Mouse (Mus musculus): Measurements from ENCODE around the gene Metap2. TPM values are rescaled to one million over a fixed set of nuclear protein-coding genes. Genes with fewer than 3 reads are reported as not detected.
A peak's percentile ranks its signal among the peaks of the same experiment; 100 is the strongest.

Metap2 gene
- total RNA-seq, 2 experiments from 2014 or later = 111 to 126 TPM

DNA sequence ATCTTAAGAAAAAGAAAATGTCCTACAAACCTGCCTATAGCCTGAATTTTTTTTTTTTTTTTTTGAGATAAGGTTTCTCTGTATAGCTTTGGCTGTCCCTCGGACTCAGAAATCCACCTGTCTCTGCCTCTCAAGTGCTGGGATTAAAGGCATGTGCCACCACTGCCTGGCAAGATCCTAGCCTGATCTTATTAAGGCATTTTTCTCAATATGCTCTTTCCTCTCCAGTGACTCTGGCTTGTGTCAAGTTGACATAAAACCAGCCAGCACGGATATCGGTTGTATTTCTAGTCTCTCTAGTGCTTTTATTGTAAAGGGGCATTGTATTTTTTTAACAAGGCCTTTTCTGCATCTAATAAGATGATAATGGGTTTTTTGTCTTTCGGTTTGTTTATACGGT lies 27.8 kb upstream of the Metap2 start:
- no peak overlapping the region for H3K27ac ChIP-seq
- intact Hi-C loops (cut with DNase I) = no loop called here
- no peak overlapping the region for H3K4me3 ChIP-seq
- no peak for TF ChIP-seq CTCF (IDR thresholded peaks at IDR 0.05)
- DNase-seq (ENCODE audit: extremely low spot score in 1 of 2, low spot score in 2 of 2) = no peak

DNA sequence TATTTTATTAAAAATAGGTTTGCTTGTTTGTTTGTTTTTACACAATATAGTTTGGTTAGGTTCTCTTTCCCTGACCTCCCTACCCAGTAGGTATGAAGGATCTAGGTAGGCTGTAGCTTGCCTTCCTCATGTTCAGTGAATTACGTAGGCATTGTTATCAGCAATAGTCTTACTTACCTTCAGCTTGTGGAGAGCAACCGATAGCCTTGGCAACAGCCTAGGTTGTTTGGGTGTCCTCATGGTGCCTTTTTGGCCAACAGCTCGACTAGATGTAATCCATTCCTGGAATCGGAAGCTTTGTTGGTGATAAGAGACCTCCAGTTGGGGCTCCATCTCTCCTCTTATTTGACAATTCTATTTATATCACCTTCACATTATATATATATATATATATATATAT lies 24.3 kb upstream of the Metap2 start:
- intact Hi-C loops (cut with DNase I) = no loop called here
- DNase-seq (ENCODE audit: extremely low spot score in 1 of 2, low spot score in 2 of 2) = no peak
- H3K27ac ChIP-seq = no peak overlapping the region
- no peak overlapping the region for H3K4me3 ChIP-seq
- no peak for TF ChIP-seq CTCF (IDR thresholded peaks at IDR 0.05)

DNA sequence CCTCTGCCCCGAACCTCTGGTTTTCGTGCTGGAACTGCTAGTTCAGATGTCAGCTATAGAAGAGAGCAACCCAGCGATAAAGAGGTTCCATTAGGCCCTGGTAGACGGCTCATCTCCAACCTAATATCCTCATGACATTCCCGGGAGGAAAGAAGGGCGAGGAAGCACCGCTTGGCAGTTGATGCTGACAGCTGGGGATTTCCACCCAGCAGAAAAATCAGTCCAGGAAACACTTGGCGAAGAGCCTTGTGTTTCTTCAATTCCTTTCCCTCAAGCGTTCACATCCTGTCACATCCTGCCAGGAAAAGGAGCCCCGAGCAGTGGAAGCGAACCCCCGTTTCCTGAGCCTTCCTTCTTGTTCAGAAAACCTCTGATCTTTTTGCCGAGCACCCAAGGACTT lies 22.3 kb upstream of the Metap2 start:
- Histone ChIP-seq H3K27ac (no peak overlapping the region), H3K4me3 (no peak overlapping the region)
- TF ChIP-seq CTCF (IDR thresholded peaks at IDR 0.05) = no peak
- no peak for DNase-seq (ENCODE audit: extremely low spot score in 1 of 2, low spot score in 2 of 2)
- intact Hi-C loops (cut with DNase I) = no loop called here

DNA sequence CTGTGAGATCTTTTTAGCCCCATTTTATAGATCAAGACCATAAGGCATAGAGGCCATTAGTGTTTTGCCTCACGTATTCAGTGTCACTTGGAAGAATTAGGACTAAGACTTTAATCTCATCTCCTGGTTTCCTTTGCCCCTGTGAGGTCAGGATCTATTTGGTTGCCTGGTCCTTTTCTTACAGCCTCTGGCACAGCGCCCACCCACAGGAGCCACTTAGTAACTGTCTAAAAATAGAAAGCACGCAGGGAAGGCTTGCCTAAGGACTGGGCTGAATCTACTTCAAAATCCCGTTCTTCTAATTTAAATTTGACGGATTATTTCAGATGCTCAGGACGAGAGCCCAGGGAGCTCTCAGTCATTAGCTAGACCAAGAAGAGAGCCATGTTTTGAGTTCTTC lies 21.8 kb upstream of the Metap2 start:
- TF ChIP-seq CTCF (IDR thresholded peaks at IDR 0.05) = no peak
- intact Hi-C loops (cut with DNase I) = no loop called here
- DNase-seq (ENCODE audit: extremely low spot score in 1 of 2, low spot score in 2 of 2) = no peak
- no peak overlapping the region for H3K27ac ChIP-seq
- no peak overlapping the region for H3K4me3 ChIP-seq

DNA sequence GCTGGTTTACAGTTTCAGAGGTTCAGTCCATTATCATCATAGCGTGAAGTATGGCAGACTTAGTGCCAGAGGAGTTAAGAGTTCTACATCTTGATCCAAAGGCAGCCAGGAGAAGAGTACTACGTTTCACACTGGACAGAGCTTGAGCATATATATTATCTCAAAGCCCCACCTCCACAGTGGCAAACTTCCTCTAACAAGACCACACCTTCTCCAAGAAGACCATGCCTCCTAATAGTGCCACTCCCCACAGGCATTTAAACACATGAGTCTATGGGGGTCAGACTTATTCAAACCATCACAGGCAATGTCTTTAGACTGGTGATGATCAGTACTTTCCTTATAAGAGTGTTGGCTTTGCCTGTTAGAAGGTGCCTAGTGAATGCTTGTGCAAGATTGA lies 21.2 kb upstream of the Metap2 start:
- no peak overlapping the region for H3K4me3 ChIP-seq
- no peak for DNase-seq (ENCODE audit: extremely low spot score in 1 of 2, low spot score in 2 of 2)
- intact Hi-C loops (cut with DNase I) = no loop called here
- H3K27ac ChIP-seq = no peak overlapping the region
- TF ChIP-seq CTCF (IDR thresholded peaks at IDR 0.05) = no peak

DNA sequence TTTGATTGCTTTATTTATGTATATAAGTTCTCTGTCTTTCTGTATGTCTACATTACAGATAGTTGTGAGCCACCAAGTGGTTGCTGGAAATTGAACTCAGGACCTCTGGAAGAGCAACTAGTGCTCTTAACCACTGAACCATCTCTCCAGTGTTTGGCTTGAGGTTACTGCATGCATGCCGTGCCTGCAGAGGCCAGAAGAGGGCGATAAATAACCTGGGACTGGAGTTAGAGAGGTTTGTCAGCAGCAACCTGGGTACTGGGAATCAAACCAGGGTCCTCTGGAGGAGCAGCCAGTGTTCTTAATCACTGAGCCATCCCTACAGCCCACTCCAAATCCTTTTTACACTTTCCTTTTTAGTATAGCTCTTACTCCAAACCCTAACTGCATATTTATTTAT lies 19.9 kb upstream of the Metap2 start:
- DNase-seq (ENCODE audit: extremely low spot score in 1 of 2, low spot score in 2 of 2) = no peak
- TF ChIP-seq CTCF (IDR thresholded peaks at IDR 0.05) = peak; percentile 6
- Histone ChIP-seq H3K27ac (no peak overlapping the region), H3K4me3 (no peak overlapping the region)
- intact Hi-C loops (cut with DNase I) = no loop called here

DNA sequence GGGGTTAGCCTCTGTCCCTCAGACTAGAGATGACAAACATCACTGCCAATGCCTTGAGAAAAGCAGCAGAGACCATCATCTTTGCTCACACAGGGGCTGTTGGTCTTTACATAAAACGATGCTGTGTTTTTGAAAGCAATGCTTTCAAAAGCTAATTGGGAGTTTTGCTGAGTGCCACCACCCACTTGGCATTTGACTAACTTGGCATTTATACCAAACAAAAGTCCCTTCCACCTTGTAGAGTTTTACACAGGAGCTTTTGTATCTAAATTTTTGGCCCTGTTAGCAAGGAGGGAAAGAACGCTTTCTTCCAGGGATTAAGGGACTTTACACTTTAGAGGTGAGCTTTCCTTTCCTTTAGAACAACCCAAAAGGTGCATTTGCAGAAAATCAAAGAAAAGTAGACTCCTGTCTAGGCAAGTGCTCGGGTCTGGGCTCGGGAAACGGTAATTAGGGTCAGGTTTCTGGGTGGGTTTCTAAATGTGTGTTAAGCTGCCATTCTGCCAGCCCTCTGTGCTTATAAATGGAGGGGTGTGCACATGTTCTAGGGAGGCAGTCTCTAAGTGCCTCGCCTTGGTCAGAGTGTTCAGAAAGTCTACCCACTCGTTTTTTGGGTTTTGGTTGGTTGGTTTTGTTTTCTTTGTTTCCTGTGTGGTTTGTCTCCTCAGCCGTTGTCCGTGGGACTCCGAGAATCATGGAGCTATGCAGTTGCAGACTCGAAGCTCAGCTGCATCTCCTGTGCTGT lies 18.8 kb upstream of the Metap2 start:
- TF ChIP-seq CTCF (IDR thresholded peaks at IDR 0.05) = no peak
- no peak overlapping the region for H3K4me3 ChIP-seq
- DNase-seq (ENCODE audit: extremely low spot score in 1 of 2, low spot score in 2 of 2) = no peak
- intact Hi-C loops (cut with DNase I) = no loop called here
- H3K27ac ChIP-seq = no peak overlapping the region

DNA sequence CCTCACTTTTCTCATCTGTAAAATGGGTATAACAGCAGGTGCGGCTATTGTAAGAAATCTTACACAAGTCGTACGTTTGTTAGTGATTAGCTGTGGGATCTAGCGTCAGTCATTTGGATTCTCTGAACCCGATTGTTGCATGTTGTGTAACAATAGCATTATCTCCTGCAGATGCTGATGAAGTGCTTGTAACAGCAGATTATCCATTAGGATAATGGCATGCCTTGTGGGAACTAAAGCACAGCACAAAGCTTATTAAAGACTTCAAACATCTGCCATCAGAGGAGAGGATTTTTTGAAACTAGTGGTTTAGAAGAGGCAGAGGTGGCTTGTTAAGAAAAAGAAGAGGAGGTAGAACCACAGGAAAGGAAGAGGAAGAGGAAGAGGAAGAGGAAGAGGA lies 16.6 kb upstream of the Metap2 start:
- intact Hi-C loops (cut with DNase I) = no loop called here
- no peak for TF ChIP-seq CTCF (IDR thresholded peaks at IDR 0.05)

DNA sequence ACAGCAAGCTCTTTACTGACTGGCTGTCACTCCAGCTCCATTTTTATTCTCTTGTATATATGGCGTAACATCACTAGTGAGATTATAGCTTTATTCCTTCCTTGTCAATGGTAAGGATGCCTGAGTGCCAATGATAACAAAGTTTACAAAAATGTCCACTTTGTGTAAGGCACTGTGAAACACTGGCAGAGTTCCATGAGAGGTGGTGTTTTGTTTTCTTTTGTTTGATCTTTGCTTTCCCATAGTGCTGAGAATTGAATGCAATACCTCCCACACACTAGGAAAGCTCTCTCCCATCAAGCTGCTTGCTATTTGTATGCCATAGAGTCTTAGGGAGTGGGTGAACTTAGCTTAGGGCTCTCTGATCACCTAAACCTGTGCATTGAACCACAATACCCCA lies 16.0 kb upstream of the Metap2 start:
- no peak for TF ChIP-seq CTCF (IDR thresholded peaks at IDR 0.05)
- no peak overlapping the region for H3K4me3 ChIP-seq
- H3K27ac ChIP-seq = no peak overlapping the region
- intact Hi-C loops (cut with DNase I) = no loop called here
- DNase-seq (ENCODE audit: extremely low spot score in 1 of 2, low spot score in 2 of 2) = no peak

More for the DNA sequence above, 16.6 kb upstream of the Metap2 start:
- no peak overlapping the region for H3K4me3 ChIP-seq
- DNase-seq (ENCODE audit: extremely low spot score in 1 of 2, low spot score in 2 of 2) = no peak
- no peak overlapping the region for H3K27ac ChIP-seq

DNA sequence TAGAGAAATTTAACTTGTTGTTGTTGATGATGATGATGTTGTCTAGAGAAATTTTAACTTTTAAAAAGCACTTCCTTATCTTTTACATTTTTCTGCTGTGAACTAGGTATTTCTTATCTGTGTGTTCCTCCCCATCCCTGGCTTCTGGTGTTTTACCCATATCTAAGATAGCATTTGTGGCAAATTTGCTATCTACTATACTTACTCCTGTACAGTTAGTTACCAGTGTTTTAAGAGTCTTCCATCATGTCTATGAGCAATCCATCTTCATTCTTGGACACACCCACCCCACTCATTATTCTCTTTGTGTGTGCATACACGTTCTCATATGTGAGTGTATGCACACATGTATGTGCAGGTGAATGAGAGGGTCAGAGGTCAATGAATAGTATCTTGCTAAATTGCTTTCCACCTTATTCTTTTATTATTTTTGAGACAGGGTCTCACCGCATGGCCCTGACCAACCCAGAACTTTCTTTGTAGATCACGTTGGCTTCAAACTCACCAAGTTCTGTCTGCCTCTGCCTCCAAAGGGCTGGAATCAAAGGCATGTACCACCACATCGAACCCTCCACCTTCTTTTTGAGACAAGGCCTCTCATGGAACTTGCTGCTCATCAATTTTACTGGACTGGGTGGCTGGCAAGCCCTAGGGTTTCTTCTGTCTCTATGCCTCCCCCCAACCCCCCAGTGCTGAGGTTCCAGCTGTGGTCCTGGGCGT lies 15.4 kb upstream of the Metap2 start:
- DNase-seq (ENCODE audit: extremely low spot score in 1 of 2, low spot score in 2 of 2) = no peak
- intact Hi-C loops (cut with DNase I) = no loop called here
- H3K27ac ChIP-seq = no peak overlapping the region
- TF ChIP-seq CTCF (IDR thresholded peaks at IDR 0.05) = no peak
- no peak overlapping the region for H3K4me3 ChIP-seq

DNA sequence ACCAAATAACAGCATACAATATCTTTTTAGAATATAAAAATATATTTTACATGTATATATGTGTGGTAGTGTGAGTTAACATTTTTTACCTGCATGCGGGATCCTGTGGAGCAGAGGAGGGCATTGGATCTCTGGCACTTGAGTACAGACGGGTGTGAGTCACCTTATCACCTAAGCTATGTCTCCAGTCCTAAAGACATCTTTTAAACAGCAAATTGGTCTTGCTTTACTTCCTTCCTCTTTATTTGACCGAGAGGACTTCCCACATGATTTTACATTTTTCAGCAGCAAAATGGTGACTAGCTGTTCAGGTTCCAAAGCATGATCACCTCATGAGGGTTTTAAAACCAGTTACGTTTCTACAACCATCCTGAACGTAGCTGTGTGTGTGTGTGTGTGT lies 14.4 kb upstream of the Metap2 start:
- Histone ChIP-seq H3K27ac (no peak overlapping the region), H3K4me3 (no peak overlapping the region)
- no peak for DNase-seq (ENCODE audit: extremely low spot score in 1 of 2, low spot score in 2 of 2)
- intact Hi-C loops (cut with DNase I) = no loop called here
- no peak for TF ChIP-seq CTCF (IDR thresholded peaks at IDR 0.05)

DNA sequence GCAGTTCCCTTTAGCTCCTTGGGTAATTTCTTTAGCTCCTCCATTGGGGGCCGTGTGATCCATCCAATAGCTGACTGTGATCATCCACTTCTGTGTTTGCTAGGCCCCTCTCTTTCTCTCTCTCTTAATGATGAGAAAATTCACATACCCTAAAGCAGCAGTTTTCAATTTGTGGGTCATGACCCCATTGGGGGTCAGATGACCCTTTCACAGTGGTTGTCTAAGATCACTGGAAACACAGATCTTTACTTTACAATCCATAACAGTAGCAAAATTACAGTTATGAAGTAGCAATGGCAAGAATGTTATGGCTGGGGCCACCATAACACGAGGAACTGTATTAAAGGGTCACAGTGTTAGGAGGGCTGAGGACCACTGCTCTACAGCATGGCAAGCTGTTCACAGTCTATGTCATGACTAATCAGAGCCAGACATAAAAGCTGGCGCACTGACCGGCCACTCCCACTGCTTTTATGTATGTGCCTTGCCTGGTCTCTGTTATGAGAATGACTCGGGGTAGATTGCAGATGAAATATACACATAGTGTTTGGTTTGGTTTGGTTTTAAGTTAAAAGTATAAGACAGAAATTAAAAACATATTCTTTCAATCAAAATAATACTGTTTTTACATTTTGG lies 13.0 kb upstream of the Metap2 start:
- no peak for DNase-seq (ENCODE audit: extremely low spot score in 1 of 2, low spot score in 2 of 2)
- no peak overlapping the region for H3K27ac ChIP-seq
- no peak for TF ChIP-seq CTCF (IDR thresholded peaks at IDR 0.05)
- intact Hi-C loops (cut with DNase I) = no loop called here
- no peak overlapping the region for H3K4me3 ChIP-seq

All from left cerebral cortex, adult 2 months (tissue).